Mouse (Mus musculus) lung, embryonic 16.5 days (tissue): ENCODE data around the gene Rap2b. TPM values are rescaled to one million over a fixed set of nuclear protein-coding genes. Genes with fewer than 3 reads are reported as not detected.
A peak's percentile ranks its signal among the peaks of the same experiment; 100 is the strongest.

Experiments
- ATAC-seq: fragments of 200-750 bp; cut with Nextera tagmentation; 2 replicates; pipeline ENCODE4 v1.8.0; 2017; ENCODE audit warnings: low read depth, mild to moderate bottlenecking, moderate library complexity
- H3K27ac ChIP-seq: fragments of 300-500 bp; sonication (generic); 2 replicates; pipeline ENCODE4 v1.5.1; 2014; ENCODE audit warnings: mild to moderate bottlenecking, control low read depth, low read length
- H3K27me3 ChIP-seq: fragments of 300-500 bp; sonication (generic); 2 replicates; pipeline ENCODE4 v1.6.1; 2014; ENCODE audit warnings: low read depth, low read length, mixed read lengths; ENCODE audit not compliant: control insufficient read depth, insufficient read depth
- H3K36me3 ChIP-seq: fragments of 300-500 bp; sonication (generic); 2 replicates; pipeline ENCODE4 v1.6.1; 2014; ENCODE audit warnings: low read length; ENCODE audit not compliant: control insufficient read depth, insufficient read depth
- H3K4me1 ChIP-seq: fragments of 300-500 bp; sonication (generic); replicated peaks from 2 replicates; pipeline ENCODE4 v1.6.1; 2014; ENCODE audit warnings: low read length, mixed read lengths; ENCODE audit not compliant: control insufficient read depth, insufficient read depth
- H3K4me2 ChIP-seq: fragments of 300-500 bp; sonication (generic); 2 replicates; pipeline ENCODE4 v1.6.1; 2014; ENCODE audit warnings: low read depth, low read length, control low read depth
- H3K4me3 ChIP-seq: fragments of 300-500 bp; sonication (generic); 2 replicates; pipeline ENCODE4 v1.5.1; 2014; ENCODE audit warnings: mild to moderate bottlenecking, low read length, control low read depth
- H3K9ac ChIP-seq: fragments of 300-500 bp; sonication (generic); 2 replicates; pipeline ENCODE4 v1.6.1; 2014; ENCODE audit warnings: low read length, control low read depth
- H3K9me3 ChIP-seq: fragments of 300-500 bp; sonication (generic); 2 replicates; pipeline ENCODE4 v1.6.1; 2016; ENCODE audit warnings: low read length; ENCODE audit not compliant: control insufficient read depth
- WGBS: fragments of 180-500 bp; shearing (Covaris S2); extraction: QIAGEN DNeasy Blood & Tissue Kit; methylation state at CpG from one replicate; pipeline ENCODE4 v1.1.7; 2014; 5-methylcytosine and 5-hydroxymethylcytosine counted together
- polyA plus RNA-seq: library from polyadenylated mRNA; unstranded; fragments of >200 nt; fragmentation: Nextera tagmentation; extraction: Ambion mirVana; gene quantifications from 2 replicates; pipeline ENCODE4 v1.2.1, GENCODE M21; 2015

Gene Rap2b
- polyA plus RNA-seq, 1 experiment from 2014 or later = 7.0 TPM

DNA sequence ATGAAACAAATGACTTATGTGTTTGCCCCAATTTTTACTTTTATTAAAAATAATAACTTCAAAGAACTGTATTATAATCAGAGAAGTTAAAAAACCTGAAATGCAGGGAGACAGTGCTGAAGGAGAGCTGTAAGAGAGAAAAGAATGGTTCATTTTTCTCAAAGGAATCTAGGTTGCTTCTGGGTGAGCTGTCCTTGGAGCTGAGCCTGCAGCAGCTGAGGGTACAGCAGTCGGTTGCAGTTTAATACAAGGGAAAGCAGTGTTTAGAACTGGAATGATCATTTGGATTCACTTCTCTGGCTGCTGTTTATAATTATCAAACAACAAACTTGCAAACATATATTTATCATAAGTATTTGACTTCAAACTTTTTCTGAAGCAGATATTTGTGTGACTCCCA is 12.0 kb upstream of the Rap2b start:
- H3K4me3 ChIP-seq = no peak overlapping the region
- 57% methylated on average over 1 of the region's 1 CpGs for WGBS

DNA sequence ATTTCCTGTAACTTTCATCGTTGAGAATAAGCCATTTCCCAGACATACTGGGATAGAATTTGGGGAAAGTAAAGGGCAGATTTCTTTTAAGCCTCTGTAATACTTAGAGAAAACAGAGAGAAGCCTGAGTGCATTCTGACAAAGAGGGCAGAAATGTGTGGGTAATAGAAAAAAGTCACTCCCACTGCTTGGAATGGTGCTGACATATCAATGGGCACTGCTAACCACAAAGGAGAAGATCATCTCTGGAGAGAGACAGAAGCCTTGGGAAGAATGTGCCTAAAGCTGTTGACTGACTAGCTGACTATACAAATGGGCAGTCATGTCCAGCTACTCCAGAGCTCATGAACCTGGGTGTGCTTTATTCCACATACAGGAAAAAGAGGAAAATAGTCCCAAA is 6.0 kb upstream of the Rap2b start:
- H3K27ac ChIP-seq = no peak overlapping the region
- 71% methylated on average over 1 of the region's 1 CpGs for WGBS
- no peaks in the 10 kb centered on the region for H3K9me3 ChIP-seq

More for the DNA sequence above, 12.0 kb upstream of the Rap2b start:
- Histone ChIP-seq H3K36me3 (no peaks in the 10 kb centered on the region), H3K9ac (no peak overlapping the region), H3K27me3 (no peaks in the 10 kb centered on the region), H3K4me2 (no peak overlapping the region), H3K4me1 (no peaks in the 10 kb centered on the region), H3K27ac (no peak overlapping the region), H3K9me3 (no peaks in the 10 kb centered on the region)
- ATAC-seq = no peak

DNA sequence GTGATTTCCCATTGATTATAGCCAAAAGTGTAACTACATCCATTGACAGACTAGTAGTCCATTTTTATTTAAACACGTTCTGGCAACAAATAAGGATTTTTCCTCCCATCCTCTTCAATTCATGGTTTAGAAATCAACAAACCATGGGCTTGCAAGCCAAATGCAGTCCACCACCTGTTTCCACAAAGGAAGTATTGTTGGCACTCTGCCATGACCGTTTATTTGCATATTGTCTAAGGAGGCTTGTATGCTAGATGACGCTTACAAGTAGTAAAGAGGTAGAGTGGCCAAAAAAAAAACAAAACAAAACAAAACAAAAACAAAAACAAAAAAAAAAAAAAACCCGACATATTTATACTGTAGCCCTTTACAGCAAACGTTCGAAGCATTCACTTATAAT is 3.3 kb upstream of the Rap2b start:
- ATAC-seq = no peak
- no peaks in the 10 kb centered on the region for H3K36me3 ChIP-seq
- H3K4me3 ChIP-seq = no peak overlapping the region
- H3K27ac ChIP-seq = no peak overlapping the region
- no peaks in the 10 kb centered on the region for H3K4me1 ChIP-seq
- no peak overlapping the region for H3K9ac ChIP-seq
- 55% methylated on average over 6 of the region's 6 CpGs for WGBS
- no peaks in the 10 kb centered on the region for H3K9me3 ChIP-seq
- no peak overlapping the region for H3K4me2 ChIP-seq
- no peaks in the 10 kb centered on the region for H3K27me3 ChIP-seq

More for the DNA sequence above, 6.0 kb upstream of the Rap2b start:
- ATAC-seq = no peak
- no peak overlapping the region for H3K4me3 ChIP-seq
- H3K27me3 ChIP-seq = no peaks in the 10 kb centered on the region
- H3K36me3 ChIP-seq = no peaks in the 10 kb centered on the region
- H3K9ac ChIP-seq = no peak overlapping the region
- no peak overlapping the region for H3K4me2 ChIP-seq
- H3K4me1 ChIP-seq = no peaks in the 10 kb centered on the region

DNA sequence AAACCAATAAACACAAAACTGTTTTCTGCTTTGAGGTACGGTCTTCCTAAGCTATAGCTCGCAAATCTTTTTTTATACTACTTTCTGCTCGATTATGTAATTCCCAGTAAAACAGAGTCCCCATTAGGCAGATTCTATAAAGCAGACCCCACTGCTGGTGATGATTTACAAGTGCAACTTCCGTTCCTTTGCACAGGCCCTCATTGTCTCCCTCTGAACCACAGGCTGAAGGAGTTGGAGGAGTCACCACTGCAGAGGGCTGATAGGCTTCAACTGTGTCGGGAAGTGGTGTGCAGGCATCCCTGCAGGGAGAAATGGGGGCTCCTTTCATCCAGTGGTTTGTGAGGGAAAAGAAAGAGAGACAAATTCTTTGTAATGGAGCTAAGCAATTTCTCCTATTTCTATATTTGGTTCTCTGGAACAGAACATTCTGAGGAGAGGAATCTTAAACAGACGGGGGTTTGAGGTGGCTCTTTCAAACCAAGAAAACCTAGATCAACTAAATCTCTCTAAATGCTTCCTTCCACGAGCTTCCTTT is 2.6 kb upstream of the Rap2b start:
- WGBS = 49% methylated on average over 7 of the region's 7 CpGs
- H3K9ac ChIP-seq = no peak overlapping the region
- no peaks in the 10 kb centered on the region for H3K27me3 ChIP-seq
- no peak overlapping the region for H3K27ac ChIP-seq
- no peak overlapping the region for H3K4me2 ChIP-seq
- H3K4me1 ChIP-seq = no peaks in the 10 kb centered on the region
- no peaks in the 10 kb centered on the region for H3K36me3 ChIP-seq
- no peaks in the 10 kb centered on the region for H3K9me3 ChIP-seq
- no peak overlapping the region for H3K4me3 ChIP-seq
- ATAC-seq = no peak

GRCm38 (mm10) chr3:61362821-61363160 is 1.4 kb downstream of the Rap2b start:
- H3K27me3 ChIP-seq = no peaks in the 10 kb centered on the region
- peak overlapping the region; percentile 93 for H3K4me2 ChIP-seq
- H3K36me3 ChIP-seq = no peaks in the 10 kb centered on the region
- H3K27ac ChIP-seq = peak overlapping the region; percentile 96
- H3K9ac ChIP-seq = peak overlapping the region; percentile 74
- 4% methylated on average over 9 of the region's 9 CpGs for WGBS
- H3K4me3 ChIP-seq = peak overlapping the region; percentile 91
- H3K9me3 ChIP-seq = no peaks in the 10 kb centered on the region
- ATAC-seq = no peak
- H3K4me1 ChIP-seq = peaks cover 13% of the 10 kb centered on the region

DNA sequence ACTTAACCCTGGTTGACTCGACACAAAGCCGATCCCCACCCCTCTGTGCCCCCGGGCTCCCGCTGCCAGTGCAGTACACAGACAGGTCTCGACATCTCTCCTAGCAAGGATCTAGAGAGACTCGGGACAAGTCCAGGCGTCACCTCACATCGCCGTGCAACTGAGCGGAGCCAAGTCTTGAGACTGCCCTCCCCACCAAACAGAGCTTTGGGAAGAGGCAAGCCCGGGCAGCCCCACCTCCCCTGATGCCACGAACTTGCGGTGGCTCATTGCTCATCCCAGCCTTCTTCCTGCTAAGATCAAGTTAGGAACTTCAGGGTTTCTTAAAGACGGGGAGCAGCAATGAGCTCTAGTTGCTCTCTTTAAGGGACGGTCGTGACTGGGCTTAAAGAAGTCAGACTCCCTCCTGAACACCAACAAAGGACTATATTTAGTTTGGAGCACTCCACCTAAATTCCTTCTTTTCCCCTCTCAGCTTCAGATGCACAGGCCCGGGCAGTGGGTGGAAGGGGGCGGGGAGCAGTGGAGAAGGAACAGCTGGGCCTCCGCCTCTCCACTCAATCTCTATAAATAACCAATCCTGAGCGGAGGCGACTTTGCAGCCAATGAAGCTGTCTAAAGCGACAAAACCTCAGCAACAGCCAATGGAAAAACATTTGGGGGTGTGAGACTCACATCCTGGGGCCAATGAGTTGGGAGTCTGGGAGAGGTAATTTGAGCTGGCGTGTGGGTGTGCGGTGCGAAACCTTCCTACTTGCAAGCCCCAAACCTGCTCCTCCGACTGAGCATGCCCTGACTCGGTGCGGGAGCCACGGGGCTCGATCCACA is 1.9 kb downstream of the Rap2b start:
- WGBS = 0% methylated on average over 30 of the region's 30 CpGs
- ATAC-seq = peak; percentile 95

DNA sequence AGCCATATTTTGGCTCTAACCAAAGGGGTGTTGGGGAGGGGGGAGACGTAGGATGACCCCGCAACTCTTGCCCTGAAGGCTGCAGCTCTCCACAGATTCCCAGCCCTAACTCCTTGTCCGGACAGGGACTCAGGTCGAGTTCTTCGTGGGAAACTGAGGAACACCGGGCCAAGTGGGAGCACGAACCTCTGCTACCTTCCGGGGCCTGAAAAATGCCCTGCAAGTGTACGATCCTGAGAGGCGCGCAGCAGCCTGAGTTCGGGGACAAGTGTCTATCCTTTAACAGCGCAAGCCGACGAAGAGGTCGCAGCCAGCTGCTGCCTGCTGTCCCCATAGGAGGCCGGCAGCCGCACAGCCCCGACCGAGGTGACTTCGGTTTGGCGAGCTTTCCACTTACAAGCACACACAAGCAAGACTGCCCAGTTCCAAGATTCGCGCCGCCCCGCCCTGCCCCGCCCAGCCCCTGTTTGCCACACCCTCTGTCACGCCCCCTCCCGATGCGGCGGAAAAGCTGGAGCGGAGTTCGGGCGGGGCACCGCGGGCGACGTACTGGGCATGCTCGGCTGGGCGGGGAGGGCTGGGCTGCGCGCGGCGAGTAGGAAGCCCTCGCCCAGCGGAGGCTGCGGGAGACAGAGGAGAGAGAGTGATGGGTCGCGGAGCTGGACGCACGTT is 2.7 kb downstream of the Rap2b start:
- no peaks in the 10 kb centered on the region for H3K27me3 ChIP-seq
- peak overlapping the region; percentile 93 for H3K4me2 ChIP-seq
- WGBS = 0% methylated on average over 49 of the region's 51 CpGs
- no peaks in the 10 kb centered on the region for H3K36me3 ChIP-seq
- peak; percentile 91 for ATAC-seq
- H3K4me3 ChIP-seq = peak overlapping the region; percentile 91
- H3K4me1 ChIP-seq = peaks cover 18% of the 10 kb centered on the region
- H3K9ac ChIP-seq = peak overlapping the region; percentile 75
- peak overlapping the region; percentile 94 for H3K27ac ChIP-seq
- H3K9me3 ChIP-seq = no peaks in the 10 kb centered on the region

More for the DNA sequence above, 1.9 kb downstream of the Rap2b start:
- Histone ChIP-seq H3K36me3 (no peaks in the 10 kb centered on the region), H3K4me1 (peaks cover 18% of the 10 kb centered on the region), H3K9ac (peak overlapping the region; percentile 75), H3K27ac (peak overlapping the region; percentile 96), H3K4me3 (peak overlapping the region; percentile 91), H3K27me3 (no peaks in the 10 kb centered on the region), H3K4me2 (peak overlapping the region; percentile 93), H3K9me3 (no peaks in the 10 kb centered on the region)

GRCm38 (mm10) chr3:61364661-61364977 is 3.2 kb downstream of the Rap2b start:
- Histone ChIP-seq H3K9ac (peak overlapping the region; percentile 75), H3K4me1 (peaks cover 18% of the 10 kb centered on the region), H3K4me3 (peak overlapping the region; percentile 91), H3K27ac (peak overlapping the region; percentile 79), H3K36me3 (no peaks in the 10 kb centered on the region), H3K27me3 (no peaks in the 10 kb centered on the region), H3K4me2 (peak overlapping the region; percentile 89), H3K9me3 (no peaks in the 10 kb centered on the region)
- ATAC-seq = peak; percentile 13
- 0% methylated on average over 19 of the region's 33 CpGs for WGBS

DNA sequence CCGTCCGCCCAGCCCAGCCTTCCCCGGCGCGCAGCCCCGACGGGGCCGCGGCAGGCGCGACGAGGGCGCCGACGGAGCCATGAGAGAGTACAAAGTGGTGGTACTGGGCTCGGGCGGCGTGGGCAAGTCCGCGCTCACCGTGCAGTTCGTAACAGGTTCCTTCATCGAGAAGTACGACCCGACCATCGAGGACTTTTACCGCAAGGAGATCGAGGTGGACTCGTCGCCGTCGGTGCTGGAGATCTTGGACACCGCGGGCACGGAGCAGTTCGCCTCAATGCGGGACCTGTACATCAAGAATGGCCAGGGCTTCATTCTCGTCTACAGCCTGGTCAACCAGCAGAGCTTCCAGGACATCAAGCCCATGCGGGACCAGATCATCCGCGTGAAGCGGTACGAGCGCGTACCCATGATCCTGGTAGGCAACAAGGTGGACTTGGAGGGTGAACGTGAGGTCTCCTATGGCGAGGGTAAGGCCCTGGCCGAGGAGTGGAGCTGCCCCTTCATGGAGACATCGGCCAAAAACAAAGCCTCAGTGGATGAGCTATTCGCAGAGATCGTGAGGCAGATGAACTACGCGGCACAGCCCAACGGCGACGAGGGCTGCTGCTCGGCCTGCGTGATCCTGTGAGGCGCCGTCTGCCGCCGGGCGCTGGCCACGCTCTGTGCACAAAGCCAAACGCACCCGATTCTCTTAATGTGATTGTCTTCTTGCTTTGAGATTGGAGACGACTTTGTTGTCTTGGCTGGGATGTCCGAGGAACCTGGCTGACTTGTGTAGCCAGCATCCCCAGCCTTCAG is 3.7 kb downstream of the Rap2b start:
- under 1% methylated on average over 64 of the region's 68 CpGs for WGBS
- Histone ChIP-seq H3K36me3 (no peaks in the 10 kb centered on the region), H3K9ac (peak overlapping the region; percentile 75), H3K4me3 (peak overlapping the region; percentile 91), H3K27ac (peak overlapping the region; percentile 79), H3K4me1 (peaks cover 18% of the 10 kb centered on the region), H3K27me3 (no peaks in the 10 kb centered on the region), H3K4me2 (peak overlapping the region; percentile 89), H3K9me3 (no peaks in the 10 kb centered on the region)
- no peak for ATAC-seq
